Mouse (Mus musculus) liver, adult 2 months (tissue): Measurements from ENCODE around the gene Hs3st6.

Source experiments
- CTCF ChIP-seq: fragments of 200-500 bp; IDR thresholded peaks from 2 replicates; pipeline ENCODE4 v1.5.1; 2011; ENCODE audit warnings: low read depth, low read length, control low read depth
- POLR2A ChIP-seq: fragments of 200-500 bp; IDR thresholded peaks from 2 replicates; pipeline ENCODE4 v1.6.1; 2011; ENCODE audit warnings: low read length, control low read depth; ENCODE audit not compliant: insufficient read depth; ENCODE audit errors: extremely low read depth

DNA sequence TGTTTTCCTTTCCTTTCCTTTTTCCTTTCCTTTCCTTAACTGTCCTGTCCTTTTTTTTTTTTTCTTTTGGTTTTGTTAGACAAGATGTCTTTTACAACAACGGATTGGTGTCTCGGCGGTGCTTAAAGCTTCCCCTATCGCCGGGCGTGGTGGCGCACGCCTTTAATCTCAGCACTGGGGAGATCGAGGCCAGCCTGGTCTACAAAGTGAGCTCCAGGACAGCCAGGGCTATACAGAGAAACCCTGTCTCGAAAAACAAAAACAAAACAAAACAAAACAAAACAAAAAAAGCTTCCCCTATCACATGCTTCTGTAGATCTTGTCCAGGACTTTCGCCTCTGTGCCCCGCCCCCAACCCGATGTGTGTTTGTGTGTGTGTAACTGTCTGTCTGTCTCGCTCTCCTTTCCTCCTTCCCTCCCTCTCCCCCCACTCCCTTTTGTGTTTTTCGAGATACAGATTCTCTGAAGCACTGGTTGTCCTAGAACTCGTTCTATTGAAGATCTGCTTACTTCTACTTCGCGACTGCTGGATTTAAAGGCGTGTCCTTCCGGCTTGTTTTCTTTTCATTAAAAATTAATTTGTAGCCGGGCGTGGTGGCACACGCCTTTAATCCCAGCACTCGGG is 44.9 kb upstream of the Hs3st6 start:
- TF ChIP-seq CTCF (no peak), POLR2A (no peak)
